Mouse (Mus musculus) forebrain, embryonic 12.5 days (tissue): Measurements from ENCODE around the gene Ppm1n. TPM values are rescaled to one million over a fixed set of nuclear protein-coding genes. Genes with fewer than 3 reads are reported as not detected.

Experiments used
- polyA plus RNA-seq: library from polyadenylated mRNA; unstranded; fragments of >200 nt; fragmentation: Nextera tagmentation; extraction: Ambion mirVana; gene quantifications from 2 replicates; pipeline ENCODE4 v1.2.1, GENCODE M21; 2016

The Ppm1n gene
- polyA plus RNA-seq, 1 experiment from 2014 or later: 0.19 TPM

Other genes with a start within 250 kb of the Ppm1n start
- gene Rsph6a, start 225.4 kb downstream of the Ppm1n start, polyA plus RNA-seq: not detected in 2 replicates
- gene Dmwd, start 203.8 kb downstream of the Ppm1n start, polyA plus RNA-seq: 18.2 and 19.0 TPM in 2 replicates
- 10.6 and 12.3 TPM in 2 replicates for gene Dmpk, start 196.2 kb downstream of the Ppm1n start, polyA plus RNA-seq
- gene Six5, start 185.5 kb downstream of the Ppm1n start, polyA plus RNA-seq: 5.8 and 7.3 TPM in 2 replicates
- gene Gm4969, start 161.7 kb downstream of the Ppm1n start, polyA plus RNA-seq: 1.1 and 1.8 TPM in 2 replicates
- gene Fbxo46, start 160.2 kb downstream of the Ppm1n start, polyA plus RNA-seq: 18.4 and 23.1 TPM in 2 replicates
- 14.4 and 14.7 TPM in 2 replicates for gene Qpctl, start 130.8 kb downstream of the Ppm1n start, polyA plus RNA-seq
- 148 and 153 TPM in 2 replicates for gene Snrpd2, start 130.3 kb downstream of the Ppm1n start, polyA plus RNA-seq
- 1.1 and 1.3 TPM in 2 replicates for gene Gipr, start 113.9 kb downstream of the Ppm1n start, polyA plus RNA-seq
- 5.8 and 6.5 TPM in 2 replicates for gene Eml2, start 103.6 kb downstream of the Ppm1n start, polyA plus RNA-seq
- gene Gpr4, start 67.5 kb downstream of the Ppm1n start, polyA plus RNA-seq: 1.6 and 1.7 TPM in 2 replicates
- gene Opa3, start 51.7 kb downstream of the Ppm1n start, polyA plus RNA-seq: 45.5 and 48.3 TPM in 2 replicates
- 42.4 and 43.0 TPM in 2 replicates for gene Vasp, start 8.2 kb downstream of the Ppm1n start, polyA plus RNA-seq
- 70.3 and 74.1 TPM in 2 replicates for gene Rtn2, start 2.6 kb upstream of the Ppm1n start, polyA plus RNA-seq
- gene Fosb, start 30.0 kb upstream of the Ppm1n start, polyA plus RNA-seq: 0.24 TPM in 1 of 2 replicates, not detected in the other
- gene Ercc1, start 64.7 kb upstream of the Ppm1n start, polyA plus RNA-seq: 89.7 and 100 TPM in 2 replicates
- gene Cd3eap, start 79.4 kb upstream of the Ppm1n start, polyA plus RNA-seq: 24.7 and 24.8 TPM in 2 replicates
- 4.8 and 5.3 TPM in 2 replicates for gene Ppp1r13l, start 79.7 kb upstream of the Ppm1n start, polyA plus RNA-seq
- gene Ercc2, start 101.9 kb upstream of the Ppm1n start, polyA plus RNA-seq: 23.3 and 23.7 TPM in 2 replicates
- gene Klc3, start 124.0 kb upstream of the Ppm1n start, polyA plus RNA-seq: 2.8 and 5.4 TPM in 2 replicates
- not detected in 2 replicates for gene Ckm, start 124.7 kb upstream of the Ppm1n start, polyA plus RNA-seq
- gene Mark4, start 178.8 kb upstream of the Ppm1n start, polyA plus RNA-seq: 14.0 and 14.3 TPM in 2 replicates
- 0.51 and 0.69 TPM in 2 replicates for gene Exoc3l2, start 183.3 kb upstream of the Ppm1n start, polyA plus RNA-seq
- gene Bloc1s3, start 228.3 kb upstream of the Ppm1n start, polyA plus RNA-seq: 3.5 and 3.9 TPM in 2 replicates
- 43.6 and 47.5 TPM in 2 replicates for gene Trappc6a, start 228.3 kb upstream of the Ppm1n start, polyA plus RNA-seq
- 0.17 TPM in 1 of 2 replicates, not detected in the other for gene Nkpd1, start 237.8 kb upstream of the Ppm1n start, polyA plus RNA-seq